Mouse (Mus musculus) frontal cortex, adult 2 months (tissue): Measurements from ENCODE around the gene Rcbtb2. TPM values are rescaled to one million over a fixed set of nuclear protein-coding genes. Genes with fewer than 3 reads are reported as not detected.

Experiments
- DNase-seq, 2 experiments: peaks; one replicate each; pipeline ENCODE4 v3.0.0; 2022; ENCODE audit warnings: low spot score in 1 of 2; ENCODE audit errors: extremely low spot score in 1 of 2
- polyA plus RNA-seq: library from polyadenylated mRNA; depleted of rRNA; stranded (reverse); fragments of >200 nt; gene quantifications from 2 replicates; pipeline ENCODE4 v1.2.3, GENCODE M21; 2012

The Rcbtb2 gene
- polyA plus RNA-seq, 1 experiment = 28.1 TPM

- DNase-seq = no peak
These were observed 21.0 kb downstream of the Rcbtb2 start for GRCm38 (mm10) chr14:73143710-73144420.

DNA sequence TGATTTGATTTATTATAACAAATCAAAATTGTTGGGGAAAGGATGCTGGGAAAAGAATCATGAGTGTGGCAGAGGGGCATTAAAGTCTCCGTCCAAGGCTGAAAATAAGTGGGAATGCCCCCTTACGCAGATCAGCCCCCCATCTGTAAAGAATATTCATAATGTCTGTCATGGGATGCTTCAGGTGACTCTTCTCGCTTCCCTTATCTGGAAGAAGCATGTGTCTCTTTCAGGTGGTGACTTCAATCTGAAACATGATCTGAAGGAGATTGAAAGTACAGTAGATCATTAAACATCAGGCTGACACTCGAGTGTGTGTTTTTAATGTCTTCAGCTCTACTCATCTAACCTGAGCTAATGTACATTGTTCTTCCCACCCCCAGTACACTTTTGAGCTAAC, 22.7 kb downstream of the Rcbtb2 start:
- no peak for DNase-seq

- DNase-seq = no peak
These were observed 23.9 kb downstream of the Rcbtb2 start for GRCm38 (mm10) chr14:73146721-73147120.

- DNase-seq = no peak
These were observed 25.3 kb downstream of the Rcbtb2 start for GRCm38 (mm10) chr14:73148125-73148524.

DNA sequence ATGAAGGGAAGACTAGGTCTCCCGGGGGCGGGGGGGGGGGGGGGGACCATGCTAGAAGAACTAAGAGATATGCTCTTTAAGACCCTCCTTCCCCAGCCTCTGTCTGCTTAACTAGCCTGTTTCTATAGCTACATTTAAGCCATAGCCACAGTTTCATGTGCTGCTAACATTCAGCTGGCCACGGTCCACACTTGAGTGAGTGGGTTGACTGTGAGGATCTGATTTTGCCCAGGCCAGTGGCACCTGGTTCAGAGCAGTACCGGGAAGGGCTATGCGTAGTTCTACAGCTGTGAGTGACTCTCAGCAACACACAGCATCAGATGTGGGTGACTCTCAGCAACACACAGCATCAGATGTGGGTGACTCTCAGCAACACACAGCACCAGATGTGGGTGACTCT, 38.5 kb downstream of the Rcbtb2 start:
- DNase-seq = no peak

DNA sequence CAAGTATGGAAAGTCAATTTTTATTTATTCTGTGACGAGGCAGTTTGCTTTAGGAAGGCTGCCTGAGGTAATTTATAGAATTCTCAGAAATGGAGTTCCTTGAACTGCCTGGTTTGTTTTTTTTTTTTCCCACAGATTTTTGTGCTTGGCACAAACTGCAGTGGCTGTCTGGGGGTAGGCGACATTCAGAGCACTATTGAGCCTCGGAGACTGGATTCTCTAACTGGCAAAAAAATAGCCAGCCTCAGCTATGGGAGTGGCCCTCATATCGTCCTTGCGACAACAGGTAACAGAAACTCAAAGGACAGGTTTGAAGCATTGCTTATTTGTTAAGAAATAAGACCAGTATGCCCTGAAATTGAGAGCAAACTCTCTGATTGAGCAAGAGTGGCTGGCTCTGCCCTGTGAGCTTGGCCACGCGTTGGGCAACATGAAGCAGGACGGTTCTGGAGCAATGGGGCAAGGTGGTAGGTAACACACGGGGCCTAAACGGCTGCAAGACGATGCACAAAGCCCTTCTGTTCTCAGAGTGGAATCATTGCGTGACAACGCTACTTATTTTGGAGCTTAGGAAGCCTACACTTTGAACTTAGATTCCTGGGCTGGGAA, 39.5 kb downstream of the Rcbtb2 start:
- no peak for DNase-seq

- DNase-seq = no peak
These were observed 40.6 kb downstream of the Rcbtb2 start for GRCm38 (mm10) chr14:73163363-73163998.

GRCm38 (mm10) chr14:73165136-73165535, 42.3 kb downstream of the Rcbtb2 start:
- DNase-seq = no peak

DNA sequence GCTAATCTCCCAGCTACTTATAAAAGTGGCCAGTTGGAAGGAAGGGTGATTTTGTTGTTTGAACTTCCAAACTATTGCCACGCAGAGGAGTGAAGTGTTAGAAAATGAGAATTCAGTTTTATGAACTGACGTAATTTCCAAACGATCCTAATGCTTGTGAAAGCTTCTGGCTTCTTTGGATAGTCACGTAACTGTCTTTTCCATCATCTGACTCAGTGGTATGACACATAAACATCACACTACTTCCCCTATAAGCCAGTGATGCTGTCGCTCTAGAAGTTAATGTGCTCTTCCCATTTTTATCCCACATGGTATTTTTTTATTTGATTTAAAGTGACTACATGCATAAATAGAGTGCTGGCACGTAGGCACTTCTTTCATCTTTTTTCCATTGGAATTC, 45.8 kb downstream of the Rcbtb2 start:
- DNase-seq = no peak

DNA sequence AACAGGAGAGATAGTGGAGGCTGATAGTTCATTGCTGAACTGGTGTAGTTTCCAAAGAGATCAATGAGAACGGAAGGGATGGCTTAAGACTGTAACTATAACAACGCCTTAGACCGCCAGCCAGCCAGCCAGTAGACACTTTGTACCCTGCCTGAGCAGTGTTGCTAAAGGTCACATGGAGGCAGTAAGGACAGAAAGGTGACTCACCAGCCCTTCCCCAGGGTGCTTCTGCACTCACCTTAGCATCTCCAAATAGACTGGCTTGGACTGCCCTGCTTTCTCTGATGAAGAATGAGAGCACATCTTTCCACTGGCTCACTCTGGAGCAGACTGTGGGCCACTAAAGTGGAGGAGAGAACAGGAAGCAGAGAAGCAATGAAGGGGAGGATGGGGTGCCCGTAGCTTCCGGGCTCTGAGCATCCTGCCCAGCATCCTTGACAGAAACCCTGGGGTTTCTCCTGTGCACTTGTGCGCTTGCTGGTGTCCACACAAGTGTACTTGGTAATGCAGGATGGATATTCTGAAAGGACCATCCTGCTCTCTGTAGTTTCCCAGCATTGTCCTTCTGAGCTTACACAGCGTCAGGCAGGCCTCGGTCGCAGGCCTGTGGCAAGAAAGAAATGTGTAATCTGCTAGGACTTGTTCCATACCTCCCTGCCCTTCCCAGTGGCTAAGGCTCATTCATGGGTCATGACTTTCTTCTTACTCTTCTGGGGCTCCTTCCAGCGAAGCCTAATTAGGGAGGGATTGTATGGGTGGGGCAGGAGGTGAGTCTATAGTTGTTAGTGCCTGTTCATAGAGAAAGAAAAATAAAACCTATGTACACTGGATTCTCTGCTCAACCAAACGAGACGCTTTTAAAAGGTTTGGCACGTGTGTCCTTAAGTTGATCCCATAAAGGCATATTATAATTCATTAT, 47.3 kb downstream of the Rcbtb2 start:
- no peak for DNase-seq

DNA sequence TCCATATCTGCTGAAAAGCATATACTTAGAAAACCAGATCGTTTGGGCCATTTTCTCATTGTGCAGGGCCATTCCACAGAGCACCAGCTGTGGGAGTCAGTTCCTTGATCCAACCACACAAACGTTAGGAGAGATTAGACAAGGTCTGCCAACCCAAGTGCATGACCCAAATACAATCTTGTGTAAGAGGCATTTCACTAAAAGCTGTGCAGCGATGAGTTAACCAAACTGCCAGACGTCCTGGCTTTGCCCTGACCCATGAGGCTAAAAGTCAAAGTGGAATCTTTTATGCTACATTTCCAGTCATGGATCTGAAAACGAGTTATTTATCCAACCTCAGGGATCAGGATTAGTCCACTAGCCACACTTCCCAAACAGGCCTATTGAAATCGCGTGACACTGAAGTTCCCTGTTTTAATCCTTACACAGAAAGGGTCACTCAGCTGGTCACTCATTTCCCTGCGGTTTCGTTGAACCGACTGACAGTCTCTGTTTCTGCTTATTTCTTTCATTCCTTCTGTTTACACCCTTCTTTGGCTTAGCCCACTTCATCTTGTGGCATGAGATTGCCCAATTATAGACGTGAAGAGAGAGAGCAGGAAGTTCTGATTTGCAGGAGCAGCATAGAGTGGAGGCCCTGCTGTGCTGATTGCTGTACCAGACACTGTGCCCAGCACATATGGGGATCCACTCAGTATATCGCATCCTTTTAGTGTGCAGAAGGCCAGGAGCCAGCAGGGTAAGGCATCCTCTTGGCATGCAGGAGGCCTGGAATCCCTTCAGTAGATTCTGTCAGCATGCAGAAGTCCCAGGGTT, 49.6 kb downstream of the Rcbtb2 start:
- DNase-seq = no peak

DNA sequence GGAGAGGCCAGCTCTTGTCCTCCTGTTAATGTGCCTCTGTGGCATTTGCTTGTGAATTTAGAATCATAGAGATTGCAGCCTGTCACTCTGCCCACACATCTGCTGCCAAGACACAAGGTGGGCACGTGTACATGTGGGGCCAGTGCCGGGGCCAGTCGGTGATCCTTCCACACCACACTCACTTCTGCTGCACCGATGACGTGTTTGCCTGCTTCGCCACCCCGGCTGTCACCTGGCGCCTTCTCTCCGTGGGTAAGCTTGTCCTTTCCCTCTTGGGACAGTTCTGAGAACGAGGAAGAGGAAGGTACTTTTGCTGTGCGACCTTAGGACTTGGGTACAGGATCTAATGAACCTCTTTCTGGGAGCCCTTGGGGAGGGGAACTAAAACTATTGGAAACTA, 50.8 kb downstream of the Rcbtb2 start:
- no peak for DNase-seq

DNA sequence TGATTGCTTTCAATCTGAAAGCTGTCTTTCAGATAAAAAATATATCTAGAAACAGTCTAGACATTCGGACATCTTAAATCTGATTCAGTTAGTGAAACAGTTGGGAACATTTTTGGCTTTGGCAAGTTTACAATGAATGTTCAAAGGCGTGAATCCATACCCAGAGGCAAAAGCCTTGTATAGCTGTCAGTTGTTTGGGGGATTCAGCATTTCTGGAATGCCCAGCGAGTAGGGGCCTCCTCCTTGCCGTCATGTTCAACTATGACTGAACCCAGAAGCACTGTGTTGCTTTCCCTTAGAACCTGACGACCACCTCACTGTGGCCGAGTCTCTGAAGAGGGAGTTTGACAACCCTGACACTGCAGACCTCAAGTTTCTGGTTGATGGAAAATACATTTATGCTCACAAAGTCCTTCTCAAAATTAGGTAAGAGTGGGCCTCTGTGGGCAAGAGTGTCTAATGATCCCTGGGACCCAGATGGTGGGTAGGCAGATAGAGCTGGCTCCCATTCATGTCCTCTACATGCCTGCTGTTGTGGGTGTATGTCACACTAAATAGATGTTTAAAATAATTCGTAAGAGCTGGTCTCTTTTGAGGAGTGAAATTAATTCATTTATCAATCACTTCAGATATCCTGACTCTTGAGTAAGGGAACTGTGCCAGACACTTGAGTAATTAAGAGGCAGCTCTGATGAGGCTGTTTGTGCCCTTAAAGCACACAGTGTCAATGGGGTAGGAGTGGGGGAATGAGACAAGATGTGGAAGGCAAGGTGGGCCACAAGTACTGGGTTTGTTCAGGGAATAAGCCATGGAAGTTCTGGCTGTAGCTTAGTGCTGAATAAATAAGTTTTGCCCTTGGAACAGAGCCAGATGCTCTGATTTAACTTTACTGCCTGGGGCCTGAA, 51.5 kb downstream of the Rcbtb2 start:
- DNase-seq = no peak

GRCm38 (mm10) chr14:73175031-73175430, 52.2 kb downstream of the Rcbtb2 start:
- no peak for DNase-seq

DNA sequence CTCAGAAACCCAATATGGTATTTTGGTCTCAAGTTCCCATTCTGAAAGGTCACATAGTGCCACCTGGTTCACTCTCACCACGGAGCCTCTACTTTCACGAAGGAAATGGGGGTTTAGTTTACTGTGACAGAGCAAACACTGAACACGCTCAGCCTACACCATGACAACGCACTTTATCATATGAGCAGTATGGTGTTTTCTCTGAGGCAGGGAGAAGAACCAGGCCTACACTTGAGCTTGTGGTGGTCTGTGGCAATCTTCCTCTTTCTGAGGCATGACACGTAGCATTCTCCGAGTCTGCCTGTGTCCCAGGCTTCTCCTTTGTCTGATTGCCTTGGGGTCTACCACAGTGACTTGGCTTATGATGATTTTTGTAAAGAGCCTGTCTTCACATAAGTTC, 53.0 kb downstream of the Rcbtb2 start:
- DNase-seq = no peak

GRCm38 (mm10) chr14:73176266-73176665, 53.4 kb downstream of the Rcbtb2 start:
- DNase-seq = no peak

DNA sequence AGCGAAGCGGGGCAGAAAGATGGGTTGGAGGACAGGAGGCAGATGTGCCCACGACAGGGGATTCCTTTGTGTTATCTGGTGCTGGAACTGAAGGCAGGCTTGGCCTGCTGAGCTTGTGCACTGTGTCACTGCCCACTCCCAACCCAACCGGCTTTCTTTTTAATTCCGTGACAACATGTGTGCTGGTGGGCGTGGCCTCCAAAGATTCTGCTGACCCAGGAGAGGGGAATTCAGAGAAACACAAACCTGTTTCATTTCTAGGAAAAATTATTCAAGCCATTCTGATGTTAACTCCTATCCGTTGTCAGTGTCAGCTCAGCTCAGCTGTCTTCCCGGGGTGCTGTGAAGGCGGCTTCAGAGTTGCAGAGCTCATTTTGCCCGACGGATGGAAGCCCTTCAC, 55.1 kb downstream of the Rcbtb2 start:
- DNase-seq = no peak

- no peak for DNase-seq
These were observed 56.4 kb downstream of the Rcbtb2 start for GRCm38 (mm10) chr14:73179221-73179681.

GRCm38 (mm10) chr14:73180671-73181070, 57.8 kb downstream of the Rcbtb2 start:
- no peak for DNase-seq
